Mouse (Mus musculus) right cerebral cortex, adult 18-20 months (tissue): ENCODE data around the gene Galntl6.

ENCODE experiments used
- DNase-seq: peaks from one replicate; pipeline ENCODE4 v3.0.0; 2022; ENCODE audit warnings: mixed read lengths

The Galntl6 gene

GRCm38 (mm10) chr8:58244830-58245229 is 667.6 kb downstream of the Galntl6 start:
- no peak for DNase-seq

DNA sequence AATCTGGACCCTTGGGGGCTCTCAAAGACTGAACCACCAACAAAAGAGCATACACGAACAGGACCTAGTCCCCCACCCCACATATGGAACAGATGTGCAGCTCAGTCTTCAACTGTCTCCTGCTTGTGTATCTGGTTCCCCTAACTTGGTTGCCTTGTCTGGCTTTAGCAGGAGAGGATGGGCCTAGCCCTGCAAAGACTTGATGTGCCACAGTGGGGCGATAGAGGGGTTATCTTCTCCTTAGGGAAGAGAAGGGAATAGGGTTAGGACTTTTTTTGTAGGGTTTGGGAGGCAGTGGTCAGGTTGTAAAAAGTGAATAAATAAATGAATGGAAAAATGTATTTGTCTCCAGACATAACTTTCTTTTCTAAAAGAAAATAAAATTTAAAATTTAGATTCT is 678.2 kb downstream of the Galntl6 start:
- no peak for DNase-seq

DNA sequence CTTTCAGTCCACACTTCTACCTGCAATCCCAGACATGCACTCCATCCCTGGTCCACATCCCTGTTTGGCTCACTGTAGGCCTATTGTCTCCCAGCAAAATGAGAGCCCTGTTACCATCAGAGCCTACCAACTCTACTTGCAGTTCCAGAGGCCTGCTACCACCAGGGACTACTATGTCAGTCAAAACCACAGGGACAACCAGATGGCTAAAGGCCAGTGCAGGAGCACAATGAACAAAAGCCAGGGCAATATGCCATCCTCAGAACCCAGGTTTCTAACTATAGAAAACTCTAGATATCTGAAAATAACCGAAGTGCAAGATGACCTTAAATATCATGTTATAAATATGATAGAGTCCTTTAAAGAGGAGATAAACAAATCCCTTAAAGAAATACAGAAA is 683.7 kb downstream of the Galntl6 start:
- no peak for DNase-seq

DNA sequence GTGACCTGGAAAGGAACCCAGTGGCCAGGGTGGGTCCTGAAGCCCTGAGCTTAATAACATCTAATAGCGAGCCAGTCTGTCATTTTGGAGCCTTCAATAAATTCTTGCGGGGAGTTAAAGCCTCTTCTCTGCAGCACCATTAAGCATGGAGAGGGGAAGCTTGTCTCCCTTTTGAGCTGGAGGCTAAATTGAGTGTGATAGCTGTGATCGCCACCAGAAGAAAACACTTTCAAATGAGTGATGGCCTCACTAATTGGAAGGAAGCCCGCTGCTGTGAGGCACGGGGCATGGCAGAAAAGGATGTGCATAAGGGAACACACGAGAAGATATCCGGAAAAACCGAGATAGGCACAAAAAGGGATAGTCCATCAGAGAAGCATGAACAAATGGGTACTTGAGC is 694.6 kb downstream of the Galntl6 start:
- DNase-seq, result no peak

GRCm38 (mm10) chr8:58189694-58190093 is 722.7 kb downstream of the Galntl6 start:
- DNase-seq, result no peak

GRCm38 (mm10) chr8:58146961-58147360 is 765.5 kb downstream of the Galntl6 start:
- DNase-seq, result peak; percentile 35

DNA sequence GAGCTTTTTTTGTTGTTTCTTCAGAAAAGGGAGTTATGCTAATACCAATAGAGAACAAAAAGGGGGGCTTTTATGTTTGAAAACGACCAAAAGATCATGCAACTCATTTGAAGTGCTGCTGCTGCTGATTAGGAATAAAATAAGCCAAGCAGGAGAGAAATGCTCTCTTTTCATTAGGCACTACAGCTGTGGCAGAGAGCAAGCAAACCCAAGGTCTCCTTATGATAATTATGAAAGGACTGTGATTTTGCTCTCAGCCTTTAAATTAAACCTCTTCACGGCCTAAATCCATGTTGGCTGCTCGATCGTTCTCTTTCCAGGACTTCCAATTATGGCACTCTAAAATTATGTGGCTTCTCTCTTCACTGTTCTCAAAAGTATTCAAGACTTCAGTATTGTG is 825.7 kb downstream of the Galntl6 start:
- no peak for DNase-seq

- DNase-seq, result peak; percentile 37
These were observed 827.5 kb downstream of the Galntl6 start for GRCm38 (mm10) chr8:58084931-58085330.

GRCm38 (mm10) chr8:58081715-58082114 is 830.7 kb downstream of the Galntl6 start:
- DNase-seq, result no peak

GRCm38 (mm10) chr8:58074611-58075010 is 837.8 kb downstream of the Galntl6 start:
- no peak for DNase-seq

- DNase-seq, result no peak
These were observed 838.7 kb downstream of the Galntl6 start for GRCm38 (mm10) chr8:58073733-58074132.

DNA sequence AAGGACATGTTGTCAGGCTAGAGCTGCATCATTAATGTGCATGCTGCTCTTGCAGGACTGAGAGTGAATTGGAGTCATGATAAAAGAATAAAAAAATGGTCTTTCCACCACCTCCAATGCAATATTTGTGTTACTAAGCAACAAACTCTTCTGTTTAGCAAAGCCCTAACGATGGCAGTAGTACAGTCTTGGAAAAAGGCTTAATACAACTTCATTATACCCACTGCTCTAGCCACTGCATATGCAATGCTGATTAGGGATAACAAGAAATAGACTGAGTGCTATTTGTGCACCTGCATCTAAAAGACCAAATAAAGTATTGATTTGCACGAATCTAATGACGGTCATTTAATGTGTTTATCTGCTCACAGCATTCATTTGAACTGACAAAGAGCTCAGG is 880.2 kb downstream of the Galntl6 start:
- DNase-seq, result no peak

DNA sequence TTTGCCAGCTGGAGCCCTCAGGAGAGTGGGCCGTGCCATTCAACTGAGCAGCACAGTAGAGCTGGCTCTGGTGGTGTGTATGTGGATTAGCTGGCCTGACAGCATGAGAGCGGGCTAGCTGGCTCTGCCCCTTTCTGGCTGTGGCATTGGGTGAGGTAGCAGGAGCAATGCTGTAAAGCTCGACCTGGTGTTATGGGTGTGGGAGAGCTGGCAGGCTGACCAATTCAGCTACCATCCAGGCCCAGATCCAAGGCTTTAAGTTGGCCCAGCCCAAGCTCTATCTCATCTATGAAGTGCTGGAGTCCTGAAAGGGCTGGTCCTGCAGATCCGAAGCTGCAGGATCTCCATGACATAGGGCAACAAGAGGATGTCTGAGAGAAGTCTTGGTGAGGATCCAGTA is 886.9 kb downstream of the Galntl6 start:
- DNase-seq, result no peak

- DNase-seq, result no peak
These were observed 887.3 kb downstream of the Galntl6 start for GRCm38 (mm10) chr8:58025094-58025493.

DNA sequence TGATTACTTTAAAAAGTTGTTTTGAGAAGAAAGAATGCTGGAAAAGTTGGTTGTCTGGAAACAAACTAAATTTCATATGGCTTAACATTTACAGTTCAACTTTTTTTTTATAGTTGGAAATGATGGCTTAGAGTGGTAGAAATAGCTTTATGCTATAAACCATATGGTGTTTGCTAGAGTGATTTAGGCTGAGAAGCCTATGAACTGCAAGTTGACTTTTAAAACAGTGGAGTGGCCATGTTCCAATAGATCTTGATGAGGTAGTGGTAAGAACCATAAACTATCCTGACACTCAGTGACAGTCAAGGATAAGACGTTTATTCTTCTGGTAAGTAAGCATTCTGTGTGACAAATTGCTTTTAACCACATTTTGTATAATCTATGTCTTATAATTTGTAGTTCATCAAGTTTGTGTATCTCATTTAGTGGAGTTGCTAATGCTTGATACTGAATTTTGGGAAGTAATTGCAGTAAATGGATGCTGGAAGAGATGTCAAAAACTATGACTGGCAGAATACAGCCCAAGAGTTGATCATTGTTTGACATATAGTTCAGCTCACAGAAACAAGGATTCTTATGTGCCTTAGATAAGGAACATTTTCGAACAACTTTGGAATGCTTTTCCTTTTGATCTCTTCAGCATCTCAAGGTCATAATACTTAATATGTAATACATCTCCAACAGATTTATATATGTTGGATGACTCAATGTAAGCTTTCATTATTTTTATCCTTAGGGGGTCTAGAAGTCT is 888.8 kb downstream of the Galntl6 start:
- DNase-seq, result no peak

- no peak for DNase-seq
These were observed 922.8 kb downstream of the Galntl6 start for GRCm38 (mm10) chr8:57989428-57990171.

GRCm38 (mm10) chr8:57977372-57977771 is 935.1 kb downstream of the Galntl6 start:
- no peak for DNase-seq

DNA sequence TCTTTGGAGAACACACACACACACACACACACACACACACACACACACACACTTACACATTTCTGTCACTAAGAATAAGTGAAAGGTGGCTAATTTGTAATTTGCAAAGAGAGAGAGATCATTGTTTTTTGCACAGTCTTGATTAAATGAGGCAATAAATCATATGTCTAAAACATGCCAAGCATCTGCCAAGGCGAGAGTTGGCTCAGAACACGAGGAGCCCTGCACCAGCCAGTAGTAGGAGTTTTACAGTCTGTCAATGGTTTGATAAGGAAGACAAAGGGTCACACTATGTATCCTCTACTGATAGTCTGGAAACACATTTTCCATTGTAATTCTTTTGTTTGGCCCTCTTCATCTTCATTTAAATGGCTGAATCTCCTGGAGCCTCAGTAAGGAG is 938.3 kb downstream of the Galntl6 start:
- no peak for DNase-seq

GRCm38 (mm10) chr8:57972832-57973231 is 939.6 kb downstream of the Galntl6 start:
- DNase-seq, result no peak

- DNase-seq, result no peak
These were observed 945.8 kb downstream of the Galntl6 start for GRCm38 (mm10) chr8:57966676-57967075.

- DNase-seq, result no peak
These were observed 946.9 kb downstream of the Galntl6 start for GRCm38 (mm10) chr8:57965508-57965907.

- peak; percentile 8 for DNase-seq
These were observed 949.9 kb downstream of the Galntl6 start for GRCm38 (mm10) chr8:57962286-57963110.

GRCm38 (mm10) chr8:57959136-57959535 is 953.3 kb downstream of the Galntl6 start:
- DNase-seq, result no peak
